Mouse (Mus musculus) hindbrain, embryonic 10.5 days (tissue): ENCODE data around the gene Npas1. TPM values are rescaled to one million over a fixed set of nuclear protein-coding genes. Genes with fewer than 3 reads are reported as not detected.

Experiments used
- DNase-seq: peaks from one replicate; pipeline ENCODE4 v3.0.0-alpha.2; 2017; ENCODE audit warnings: low spot score
- H3K27ac ChIP-seq: fragments of 300-500 bp; sonication (generic); 2 replicates; pipeline ENCODE4 v1.5.1; 2016; ENCODE audit warnings: mild to moderate bottlenecking, moderate library complexity
- H3K27me3 ChIP-seq: fragments of 300-500 bp; sonication (generic); 2 replicates; pipeline ENCODE4 v1.6.1; 2016; ENCODE audit warnings: mild to moderate bottlenecking; ENCODE audit not compliant: poor library complexity, insufficient read depth, severe bottlenecking
- H3K36me3 ChIP-seq: fragments of 300-500 bp; sonication (generic); 2 replicates; pipeline ENCODE4 v1.6.1; 2016; ENCODE audit warnings: mild to moderate bottlenecking, moderate library complexity
- H3K4me1 ChIP-seq: fragments of 300-500 bp; sonication (generic); replicated peaks from 2 replicates; pipeline ENCODE4 v1.6.1; 2016; ENCODE audit warnings: mild to moderate bottlenecking
- H3K4me3 ChIP-seq: fragments of 300-500 bp; sonication (generic); 2 replicates; pipeline ENCODE4 v1.5.1; 2016; ENCODE audit warnings: mild to moderate bottlenecking, moderate library complexity
- H3K9me3 ChIP-seq: fragments of 300-500 bp; sonication (generic); 2 replicates; pipeline ENCODE4 v1.6.1; 2016; ENCODE audit warnings: mild to moderate bottlenecking, moderate library complexity
- WGBS: fragments of 180-500 bp; shearing (Covaris S2); methylation state at CpG from one replicate; pipeline ENCODE4 v1.1.7; 2016; 5-methylcytosine and 5-hydroxymethylcytosine counted together
- polyA plus RNA-seq: library from polyadenylated mRNA; unstranded; fragments of >200 nt; fragmentation: Nextera tagmentation; extraction: Ambion mirVana; gene quantifications from 2 replicates; pipeline ENCODE4 v1.2.1, GENCODE M21; 2016

Gene Npas1
- polyA plus RNA-seq, 1 experiment from 2014 or later, result 0.63 TPM

- no peak overlapping the region for H3K27ac ChIP-seq
- 67% methylated on average over 4 of the region's 4 CpGs for WGBS
- H3K27me3 ChIP-seq, result no peaks in the 10 kb centered on the region
- DNase-seq, result peak; percentile 74
- H3K9me3 ChIP-seq, result no peaks in the 10 kb centered on the region
- no peak overlapping the region for H3K4me3 ChIP-seq
- peaks cover 100% of the 10 kb centered on the region for H3K36me3 ChIP-seq
- H3K4me1 ChIP-seq, result no peaks in the 10 kb centered on the region
These were observed 51.3 kb downstream of the Npas1 start for GRCm38 (mm10) chr7:16426129-16426729.

GRCm38 (mm10) chr7:16425721-16426120 is 51.8 kb downstream of the Npas1 start:
- 89% methylated on average over 10 of the region's 10 CpGs for WGBS
- Histone ChIP-seq H3K4me1 (no peaks in the 10 kb centered on the region), H3K27me3 (no peaks in the 10 kb centered on the region), H3K9me3 (no peaks in the 10 kb centered on the region), H3K4me3 (no peak overlapping the region), H3K36me3 (peaks cover 100% of the 10 kb centered on the region), H3K27ac (no peak overlapping the region)
- DNase-seq, result no peak

GRCm38 (mm10) chr7:16423731-16424130 is 53.8 kb downstream of the Npas1 start:
- 92% methylated on average over 9 of the region's 9 CpGs for WGBS
- DNase-seq, result no peak
- Histone ChIP-seq H3K4me1 (no peaks in the 10 kb centered on the region), H3K27me3 (no peaks in the 10 kb centered on the region), H3K9me3 (no peaks in the 10 kb centered on the region), H3K27ac (no peak overlapping the region), H3K4me3 (no peak overlapping the region), H3K36me3 (peaks cover 100% of the 10 kb centered on the region)

GRCm38 (mm10) chr7:16422222-16422856 is 55.2 kb downstream of the Npas1 start:
- Histone ChIP-seq H3K4me3 (no peak overlapping the region), H3K36me3 (peaks cover 100% of the 10 kb centered on the region), H3K9me3 (no peaks in the 10 kb centered on the region), H3K27ac (no peak overlapping the region), H3K4me1 (no peaks in the 10 kb centered on the region), H3K27me3 (no peaks in the 10 kb centered on the region)
- WGBS, result 91% methylated on average over 18 of the region's 18 CpGs
- no peak for DNase-seq

GRCm38 (mm10) chr7:16420493-16421118 is 56.9 kb downstream of the Npas1 start:
- no peaks in the 10 kb centered on the region for H3K4me1 ChIP-seq
- no peaks in the 10 kb centered on the region for H3K27me3 ChIP-seq
- peaks cover 99% of the 10 kb centered on the region for H3K36me3 ChIP-seq
- 96% methylated on average over 8 of the region's 8 CpGs for WGBS
- H3K9me3 ChIP-seq, result no peaks in the 10 kb centered on the region
- H3K27ac ChIP-seq, result no peak overlapping the region
- DNase-seq, result no peak
- no peak overlapping the region for H3K4me3 ChIP-seq

GRCm38 (mm10) chr7:16418713-16419112 is 58.8 kb downstream of the Npas1 start:
- H3K27me3 ChIP-seq, result no peaks in the 10 kb centered on the region
- no peaks in the 10 kb centered on the region for H3K9me3 ChIP-seq
- WGBS, result 93% methylated on average over 5 of the region's 5 CpGs
- H3K27ac ChIP-seq, result no peak overlapping the region
- H3K4me1 ChIP-seq, result peaks cover 8% of the 10 kb centered on the region
- H3K36me3 ChIP-seq, result peaks cover 93% of the 10 kb centered on the region
- H3K4me3 ChIP-seq, result no peak overlapping the region
- no peak for DNase-seq

GRCm38 (mm10) chr7:16417141-16417771 is 60.3 kb downstream of the Npas1 start:
- Histone ChIP-seq H3K27me3 (no peaks in the 10 kb centered on the region), H3K27ac (no peak overlapping the region), H3K36me3 (peaks cover 93% of the 10 kb centered on the region), H3K4me3 (no peak overlapping the region), H3K9me3 (no peaks in the 10 kb centered on the region), H3K4me1 (peaks cover 19% of the 10 kb centered on the region)
- WGBS, result 96% methylated on average over 10 of the region's 10 CpGs
- no peak for DNase-seq

- peak overlapping the region; percentile 16; the same call in 1 of the 2 replicates for H3K27ac ChIP-seq
- no peak overlapping the region for H3K4me3 ChIP-seq
- H3K36me3 ChIP-seq, result peaks cover 93% of the 10 kb centered on the region
- H3K9me3 ChIP-seq, result no peaks in the 10 kb centered on the region
- 90% methylated on average over 3 of the region's 3 CpGs for WGBS
- DNase-seq, result no peak
- peaks cover 32% of the 10 kb centered on the region for H3K4me1 ChIP-seq
- H3K27me3 ChIP-seq, result no peaks in the 10 kb centered on the region
These were observed 62.1 kb downstream of the Npas1 start for GRCm38 (mm10) chr7:16415426-16415825.

- H3K4me3 ChIP-seq, result no peak overlapping the region
- H3K27me3 ChIP-seq, result no peaks in the 10 kb centered on the region
- H3K36me3 ChIP-seq, result peaks cover 88% of the 10 kb centered on the region
- peaks cover 32% of the 10 kb centered on the region for H3K4me1 ChIP-seq
- DNase-seq, result no peak
- H3K27ac ChIP-seq, result peak overlapping the region; percentile 50; the same call in 1 of the 2 replicates
- WGBS, result 82% methylated on average over 2 of the region's 2 CpGs
- H3K9me3 ChIP-seq, result no peaks in the 10 kb centered on the region
These were observed 64.6 kb downstream of the Npas1 start for GRCm38 (mm10) chr7:16412930-16413329.

- Histone ChIP-seq H3K27ac (no peak overlapping the region), H3K4me1 (peaks cover 32% of the 10 kb centered on the region), H3K4me3 (no peak overlapping the region), H3K27me3 (no peaks in the 10 kb centered on the region), H3K36me3 (peaks cover 88% of the 10 kb centered on the region), H3K9me3 (no peaks in the 10 kb centered on the region)
- no peak for DNase-seq
- WGBS, result 88% methylated on average over 8 of the region's 8 CpGs
These were observed 65.2 kb downstream of the Npas1 start for GRCm38 (mm10) chr7:16412220-16412896.

- no peaks in the 10 kb centered on the region for H3K27me3 ChIP-seq
- DNase-seq, result no peak
- H3K4me3 ChIP-seq, result no peak overlapping the region
- WGBS, result 90% methylated on average over 5 of the region's 5 CpGs
- peaks cover 83% of the 10 kb centered on the region for H3K36me3 ChIP-seq
- no peak overlapping the region for H3K27ac ChIP-seq
- peaks cover 35% of the 10 kb centered on the region for H3K4me1 ChIP-seq
- no peaks in the 10 kb centered on the region for H3K9me3 ChIP-seq
These were observed 66.4 kb downstream of the Npas1 start for GRCm38 (mm10) chr7:16411100-16411499.

GRCm38 (mm10) chr7:16406978-16407377 is 70.5 kb downstream of the Npas1 start:
- H3K4me1 ChIP-seq, result peaks cover 46% of the 10 kb centered on the region
- H3K27me3 ChIP-seq, result no peaks in the 10 kb centered on the region
- no peak overlapping the region for H3K4me3 ChIP-seq
- H3K36me3 ChIP-seq, result peaks cover 67% of the 10 kb centered on the region
- 0 out of 2 replicates have a peak overlapping the region, but pooled peaks have one; percentile 2 for H3K27ac ChIP-seq
- DNase-seq, result no peak
- H3K9me3 ChIP-seq, result no peaks in the 10 kb centered on the region
- WGBS, result 91% methylated on average over 3 of the region's 3 CpGs
